Mouse (Mus musculus): Measurements from ENCODE around the gene Eif2b3.

- no peak for TF ChIP-seq CTCF (IDR thresholded peaks at IDR 0.05; ENCODE audit: low read depth, low read length)
- TF ChIP-seq POLR2A (IDR thresholded peaks at IDR 0.05; ENCODE audit: insufficient read depth, low read length) = no peak
- no peak for TF ChIP-seq EP300 (IDR thresholded peaks at IDR 0.05; ENCODE audit: insufficient read depth, low read depth, low read length)
Measured at GRCm38 (mm10) chr4:117105127-117105526, 85.9 kb downstream of the Eif2b3 start.

All from ES-Bruce4 (cell line).